Mouse (Mus musculus) Patski (cell line): Measurements from ENCODE around the gene Arhgdig. TPM values are rescaled to one million over a fixed set of nuclear protein-coding genes. Genes with fewer than 3 reads are reported as not detected.
A peak's percentile ranks its signal among the peaks of the same experiment; 100 is the strongest.
"Not testable (repeated sequence)": the region's sequence is repeated elsewhere in the genome, so short reads cannot be mapped to it uniquely, and the experiment has no call there.

Experiments
- ATAC-seq: fragments of 100-300 bp; one replicate; pipeline ENCODE4 v1.8.0; 2021
- CTCF ChIA-PET: fragments of 350-600 bp; sonication (Branson Sonifier 250); formaldehyde crosslinking; loops from one replicate; lab custom pipeline; 2022; ENCODE audit warnings: inconsistent platforms; lab: Charles Lee
- POLR2A ChIA-PET: fragments of 350-600 bp; sonication (Branson Sonifier 250); formaldehyde crosslinking; loops from one replicate; lab custom pipeline; 2022; ENCODE audit warnings: antibody characterized with exemption, inconsistent platforms; lab: Charles Lee
- DNase-seq: peaks from one replicate; pipeline ENCODE4 v3.0.0-alpha.2; 2011; ENCODE audit warnings: low read depth, low spot score
- H3K27me3 ChIP-seq: fragments of 371-371 bp; one replicate; pipeline ENCODE4 v1.5.1; 2021
- CTCF ChIP-seq: fragments of 100-300 bp; IDR thresholded peaks from one replicate; pipeline ENCODE4 v1.5.1; 2021
- in situ Hi-C: fragments of 300-500 bp; cut with MboI; formaldehyde crosslinking; loops from 3 replicates; pipeline ENCODE4 v1.11.1; 2018; ENCODE audit warnings: low pct_unique_long_range_greater_than_20kb, mixed read lengths
- polyA plus RNA-seq: library from polyadenylated mRNA; unstranded; gene quantifications from one replicate; pipeline ENCODE4 v1.2.3, GENCODE M21; 2021

Gene Arhgdig
- polyA plus RNA-seq, 1 experiment from 2014 or later, result 17.0 TPM

DNA sequence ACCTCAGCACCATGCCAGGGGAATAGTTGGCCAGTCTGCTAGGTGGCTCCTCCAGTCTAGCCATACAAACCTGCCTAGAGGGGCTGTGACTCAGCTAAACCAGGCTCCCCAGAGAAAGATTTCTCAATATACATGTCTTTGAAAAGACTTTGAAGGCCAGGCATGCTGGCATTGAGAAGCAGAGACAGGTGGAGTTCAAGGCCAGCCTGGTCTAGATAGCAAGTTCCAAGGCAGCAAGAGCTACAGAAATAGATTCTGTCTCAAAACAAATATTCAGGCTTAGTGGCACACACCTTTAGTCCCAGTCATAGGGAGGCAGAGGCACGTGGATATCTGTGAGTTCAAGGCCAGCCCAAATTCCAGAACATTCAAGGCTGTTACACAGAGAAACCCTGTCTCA lies 1.2 kb downstream of the Arhgdig start:
- POLR2A ChIA-PET, result no interaction called here
- ATAC-seq, result no peak
- in situ Hi-C loops, result no loop called here
- no peak for DNase-seq
- H3K27me3 ChIP-seq, result no peaks in the 10 kb centered on the region
- CTCF ChIA-PET, result no interaction called here
- no peak for TF ChIP-seq CTCF

DNA sequence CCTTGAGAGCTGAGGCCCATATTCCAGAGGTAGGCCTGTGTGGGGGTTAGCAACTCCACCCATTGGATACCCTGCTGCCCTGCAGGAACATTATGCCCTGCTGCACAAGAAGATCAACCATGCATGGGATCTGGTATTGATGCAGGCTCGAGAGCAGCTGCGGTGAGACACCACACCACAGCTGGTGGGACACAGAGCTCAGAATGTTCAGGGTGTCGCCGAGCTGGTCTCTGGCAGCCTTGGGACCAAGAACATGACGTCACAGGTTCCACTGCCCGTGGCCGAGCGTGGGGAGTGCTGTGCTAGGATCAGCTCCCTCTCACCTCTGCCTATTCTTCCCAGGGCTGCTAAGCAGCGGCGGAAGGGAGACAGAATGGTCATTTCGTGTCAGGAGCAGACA lies 2.8 kb downstream of the Arhgdig start:
- ChIA-PET POLR2A (interaction anchor here (0.6 kb wide), 1 partner anchor 664 kb away, joined by 3 read pairs; no protein-coding TSS in a partner anchor), CTCF (interaction anchor here (0.8 to 1.4 kb wide), 2 partner anchors 20 to 29 kb away, joined by 3 to 4 read pairs; no protein-coding TSS in a partner anchor)
- no peaks in the 10 kb centered on the region for H3K27me3 ChIP-seq
- in situ Hi-C loops, result no loop called here
- DNase-seq, result no peak
- ATAC-seq, result no peak
- TF ChIP-seq CTCF, result no peak

DNA sequence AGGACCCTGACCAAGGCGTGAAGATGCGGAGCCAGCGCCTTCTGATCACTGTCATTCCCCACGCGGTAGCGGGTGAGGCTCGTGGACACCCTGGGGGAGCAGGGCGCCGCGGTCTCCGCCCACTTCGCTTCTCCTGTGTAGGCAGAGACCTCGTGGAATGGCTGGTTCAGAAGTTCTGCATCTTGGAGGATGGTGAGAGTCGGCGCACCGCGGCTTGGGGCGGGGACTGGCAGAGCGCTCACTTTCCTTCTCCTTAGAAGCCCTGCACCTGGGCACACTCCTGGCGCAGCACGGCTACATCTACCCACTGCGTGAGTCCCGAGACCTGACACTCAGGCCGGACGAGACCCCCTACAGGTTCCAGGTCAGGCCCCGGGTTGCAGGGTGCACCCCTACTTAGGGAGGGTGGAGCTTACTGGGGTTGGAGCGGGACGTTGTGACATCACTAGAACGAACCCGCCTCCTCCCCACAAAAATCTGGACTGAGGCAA lies 4.2 kb downstream of the Arhgdig start:
- no peaks in the 10 kb centered on the region for H3K27me3 ChIP-seq
- ATAC-seq, result no peak
- POLR2A ChIA-PET, result no interaction called here

DNA sequence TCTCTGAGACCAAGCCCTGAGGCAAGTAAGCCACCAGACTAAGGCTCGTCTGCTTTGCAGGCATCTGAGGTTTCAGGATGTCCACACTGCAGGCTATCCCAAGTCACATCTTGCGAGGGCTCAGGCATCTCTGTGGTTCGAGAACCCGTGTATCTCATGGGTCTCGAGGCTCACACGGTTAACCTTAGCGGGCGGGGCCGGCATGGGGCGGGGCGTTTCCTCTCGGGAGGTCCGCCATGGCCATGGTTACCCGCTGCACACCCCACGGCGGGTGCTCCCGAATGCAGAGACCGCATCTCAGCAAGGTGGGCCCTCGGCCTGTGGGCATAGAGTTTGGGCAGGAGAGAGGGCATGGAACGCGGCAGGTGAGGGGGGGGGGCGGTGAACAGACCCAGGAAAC lies 4.8 kb downstream of the Arhgdig start, which contains the start of gene Rgs11:
TSS of gene Rgs11 (plus strand) at position 215 of the 400 bp plus-strand sequence.
- no peak for ATAC-seq
- in situ Hi-C loops, result no loop called here
- ChIA-PET CTCF (no interaction called here), POLR2A (no interaction called here)
- no peak for TF ChIP-seq CTCF
- H3K27me3 ChIP-seq, result no peaks in the 10 kb centered on the region
- DNase-seq, result no peak

More for the DNA sequence above, 4.2 kb downstream of the Arhgdig start:
- CTCF ChIA-PET, result interaction anchor here (0.6 kb wide), 1 partner anchor 17 kb away, joined by 3 read pairs; no protein-coding TSS in a partner anchor
- in situ Hi-C loops, result no loop called here
- no peak for DNase-seq
- TF ChIP-seq CTCF, result no peak

DNA sequence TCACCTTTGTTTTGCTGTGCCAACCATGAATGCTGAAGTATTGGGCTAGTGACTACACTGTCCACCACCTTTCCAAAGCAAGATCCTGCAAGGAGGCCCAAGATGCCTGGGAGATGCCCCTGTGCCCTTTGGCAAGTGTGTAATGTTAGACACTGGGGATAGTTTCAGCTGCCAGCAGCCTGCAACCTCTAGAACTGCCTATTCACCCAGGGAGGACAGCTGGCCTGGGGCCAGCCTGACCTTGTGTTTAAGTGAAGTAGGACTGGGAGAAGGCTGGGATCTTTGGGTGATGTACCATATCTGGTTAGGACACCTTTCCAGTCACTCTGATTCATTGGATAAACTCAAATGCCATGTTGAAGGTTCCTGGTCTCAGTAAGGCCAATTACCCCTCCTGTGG lies 5.6 kb downstream of the Arhgdig start:
- in situ Hi-C loops, result no loop called here
- H3K27me3 ChIP-seq, result no peaks in the 10 kb centered on the region
- CTCF ChIA-PET, result no interaction called here
- POLR2A ChIA-PET, result no interaction called here
- DNase-seq, result no peak
- no peak for TF ChIP-seq CTCF
- ATAC-seq, result no peak

DNA sequence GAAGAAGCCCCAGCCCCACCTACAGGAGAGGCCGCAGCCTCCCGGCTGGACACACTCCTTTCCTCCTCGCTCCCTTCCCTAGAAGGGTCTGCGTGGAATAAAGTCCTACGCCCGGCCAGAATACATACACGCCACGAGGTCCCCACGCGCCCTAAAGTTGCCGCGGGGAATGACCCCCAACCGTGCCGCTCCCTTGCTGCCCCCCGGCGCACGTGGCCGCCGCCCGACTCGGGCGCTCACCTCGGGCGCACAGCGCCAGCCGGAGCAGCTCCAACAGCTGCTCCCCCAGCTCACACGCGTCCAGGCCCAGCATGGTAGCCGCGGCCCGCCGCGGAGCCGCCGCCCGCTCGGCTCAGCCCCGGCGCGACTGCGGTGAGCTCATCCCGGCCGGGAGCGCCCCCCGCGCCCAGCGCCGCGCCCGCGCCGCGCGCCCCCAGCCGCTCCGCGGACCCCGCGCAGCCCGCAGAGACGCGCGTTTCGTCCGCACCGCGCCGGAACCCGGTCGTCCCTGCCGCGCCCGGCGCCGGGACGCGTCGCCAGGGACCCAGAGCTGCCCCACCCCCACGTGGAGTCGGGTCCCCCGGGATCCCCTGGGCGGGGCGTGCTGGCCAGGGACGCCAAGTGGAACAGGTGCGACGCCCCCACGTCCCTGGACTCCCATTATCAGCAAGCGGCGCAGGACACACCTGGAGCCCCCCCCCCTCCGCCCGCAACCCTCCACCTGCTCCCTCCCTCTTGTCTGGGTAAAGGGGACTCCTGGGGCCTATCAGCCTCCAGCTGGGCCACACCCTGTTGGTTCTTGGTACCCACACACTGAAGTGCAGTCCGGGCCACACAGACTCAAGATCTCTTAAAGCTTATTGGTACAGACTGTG lies 6.5 kb downstream of the Arhgdig start:
- no peaks in the 10 kb centered on the region for H3K27me3 ChIP-seq
- ChIA-PET POLR2A (no interaction called here), CTCF (no interaction called here)
- ATAC-seq (peak; percentile 2), DNase-seq (no peak)
- in situ Hi-C loops, result no loop called here
- TF ChIP-seq CTCF, result no peak

DNA sequence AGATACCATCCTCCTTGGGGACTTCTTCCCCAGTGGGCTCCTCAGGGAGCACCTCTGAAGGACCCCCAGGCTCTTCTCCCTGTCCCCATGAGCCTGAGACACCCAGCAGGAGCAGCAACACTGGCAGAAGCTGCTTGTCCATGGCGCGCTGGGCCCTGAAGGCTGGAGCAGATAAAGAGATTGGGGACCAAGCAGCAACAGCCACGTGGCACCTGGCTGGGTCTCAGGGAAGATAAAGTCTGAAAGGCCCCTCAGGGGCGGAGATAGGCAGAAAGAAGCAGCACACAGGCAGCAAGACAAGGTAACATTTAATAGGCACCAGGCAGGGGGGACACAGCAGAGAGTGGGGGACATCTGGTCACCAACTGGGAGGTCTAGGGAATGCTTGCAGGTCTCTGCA lies 8.7 kb downstream of the Arhgdig start, which contains the start of gene Pdia2:
TSS of gene Pdia2 (minus strand) at position 196 of the 400 bp plus-strand sequence.
- ChIA-PET CTCF (no interaction called here), POLR2A (no interaction called here)
- ATAC-seq (no peak), DNase-seq (no peak)
- no peaks in the 10 kb centered on the region for H3K27me3 ChIP-seq
- in situ Hi-C loops, result no loop called here
- no peak for TF ChIP-seq CTCF

DNA sequence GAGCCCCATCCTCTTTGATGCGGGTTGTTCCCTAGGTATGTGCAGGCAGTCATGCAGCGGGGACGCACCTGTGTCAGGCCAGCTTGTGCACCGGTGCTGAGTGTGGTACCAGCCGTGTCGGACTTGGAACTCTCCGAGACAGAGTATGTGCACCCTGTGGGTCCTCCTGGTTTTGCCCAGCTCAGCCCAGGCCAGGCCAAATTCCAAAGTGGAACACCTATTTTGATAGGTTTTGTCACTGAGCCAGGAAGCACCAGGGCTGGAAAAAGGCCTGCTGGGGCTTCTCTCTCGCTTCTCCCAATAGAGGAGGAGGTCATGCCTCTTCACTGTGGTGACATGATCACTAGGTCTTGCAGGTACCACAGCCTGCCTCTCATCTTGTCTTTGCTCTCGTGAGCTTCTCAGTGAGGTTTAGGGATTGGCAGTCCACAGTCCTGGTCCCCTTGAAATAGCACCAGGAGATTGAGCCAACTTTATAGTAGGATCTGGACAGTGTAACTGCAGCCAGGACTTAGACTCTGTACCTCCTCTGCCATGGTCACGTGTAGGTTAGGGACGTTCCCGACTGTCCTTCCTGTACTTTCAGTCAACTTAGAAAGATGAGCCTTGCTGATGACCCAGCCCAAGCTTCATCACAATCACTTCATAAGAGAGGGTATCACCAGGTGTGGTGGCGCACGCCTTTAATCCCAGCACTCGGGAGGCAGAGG lies 14.9 kb downstream of the Arhgdig start:
- no peaks in the 10 kb centered on the region for H3K27me3 ChIP-seq
- in situ Hi-C loops, result loop anchor here (5.0 kb wide), 1 partner anchor 70 kb away; the partner anchor contains the start of gene Mrpl28
- ATAC-seq (no peak), DNase-seq (no peak)
- ChIA-PET CTCF (interaction anchor here (1.6 kb wide), 1 partner anchor 51 kb away, joined by 4 read pairs; the partner anchor contains the start of gene Fam234a), POLR2A (no interaction called here)
- no peak for TF ChIP-seq CTCF

DNA sequence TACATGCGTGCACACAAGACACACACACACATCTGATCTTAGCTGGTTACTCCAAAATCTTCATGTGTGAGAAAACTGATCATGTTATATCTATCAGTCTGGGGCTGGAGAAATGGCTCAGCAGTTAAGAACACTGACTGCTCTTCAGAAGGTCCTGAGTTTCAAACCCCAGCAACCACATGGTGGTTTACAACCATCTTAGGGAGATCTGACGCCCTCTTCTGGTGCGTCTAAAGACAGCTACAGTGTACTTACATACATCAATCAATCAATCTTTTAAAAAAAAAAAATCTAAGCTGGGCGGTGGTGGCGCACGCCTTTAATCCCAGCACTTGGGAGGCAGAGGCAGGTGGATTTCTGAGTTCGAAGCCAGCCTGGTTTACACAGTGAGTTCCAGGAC lies 16.1 kb downstream of the Arhgdig start:
- DNase-seq, POLR2A ChIA-PET, ATAC-seq, H3K27me3 ChIP-seq: not testable (repeated sequence)
- in situ Hi-C loops, result loop anchor here (5.0 kb wide), 1 partner anchor 69 kb away; the partner anchor contains the start of gene Mrpl28
- CTCF ChIA-PET, result interaction anchor here (1.6 kb wide), 1 partner anchor 52 kb away, joined by 4 read pairs; the partner anchor contains the start of gene Fam234a

DNA sequence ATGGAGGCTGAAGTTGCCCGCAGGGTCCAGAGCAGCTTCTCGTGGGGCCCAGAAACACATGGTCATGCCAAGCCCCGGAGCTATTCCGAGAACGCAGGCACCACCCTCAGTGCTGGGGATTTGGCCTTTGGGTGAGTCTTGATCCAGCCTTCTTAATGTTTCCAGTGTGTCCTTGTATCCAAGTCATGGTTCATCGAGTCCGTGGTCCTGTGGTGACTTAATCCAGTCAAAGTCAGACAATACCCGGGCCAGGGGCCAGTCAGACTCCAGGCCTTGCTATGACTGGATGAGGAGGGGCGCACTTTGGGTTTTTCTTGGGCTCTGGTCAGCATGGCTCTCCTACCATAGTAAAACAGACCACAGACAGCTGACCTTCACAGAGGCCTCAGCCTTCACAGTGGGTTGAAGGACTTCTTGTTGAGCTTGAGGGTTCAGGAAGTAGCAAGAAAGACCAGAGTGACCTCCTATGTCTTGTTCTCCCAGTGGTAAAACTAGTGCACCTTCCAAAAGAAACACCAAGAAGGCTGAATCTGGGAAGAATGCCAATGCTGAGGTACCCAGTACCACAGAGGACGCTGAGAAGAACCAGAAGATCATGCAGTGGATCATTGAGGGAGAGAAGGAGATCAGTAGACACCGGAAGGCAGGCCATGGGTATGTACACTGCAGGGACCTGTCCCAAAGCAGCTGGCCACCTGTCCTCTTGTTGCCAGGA lies 19.3 kb downstream of the Arhgdig start:
- DNase-seq, result no peak
- no peak for ATAC-seq
- in situ Hi-C loops, result no loop called here
- TF ChIP-seq CTCF, result no peak
- POLR2A ChIA-PET, result interaction anchor here (1.0 kb wide), 1 partner anchor 10 kb away, joined by 3 read pairs; no protein-coding TSS in a partner anchor
- H3K27me3 ChIP-seq, result no peaks in the 10 kb centered on the region
- CTCF ChIA-PET, result interaction anchor here (1.6 kb wide), 1 partner anchor 51 kb away, joined by 3 read pairs; no protein-coding TSS in a partner anchor
